Mouse (Mus musculus) c-Kit-positive CD71-positive TER-119-positive erythroid progenitor cells, embryonic 14.5 days (primary cell): Measurements from ENCODE around the gene Hist1h4j.
A peak's percentile ranks its signal among the peaks of the same experiment; 100 is the strongest.
"Not testable (repeated sequence)": the region's sequence is repeated elsewhere in the genome, so short reads cannot be mapped to it uniquely, and the experiment has no call there.

Experiments
- DNase-seq: peaks from one replicate; pipeline ENCODE4 v3.0.0-alpha.2; 2013; ENCODE audit warnings: low spot score

The Hist1h4j gene

DNA sequence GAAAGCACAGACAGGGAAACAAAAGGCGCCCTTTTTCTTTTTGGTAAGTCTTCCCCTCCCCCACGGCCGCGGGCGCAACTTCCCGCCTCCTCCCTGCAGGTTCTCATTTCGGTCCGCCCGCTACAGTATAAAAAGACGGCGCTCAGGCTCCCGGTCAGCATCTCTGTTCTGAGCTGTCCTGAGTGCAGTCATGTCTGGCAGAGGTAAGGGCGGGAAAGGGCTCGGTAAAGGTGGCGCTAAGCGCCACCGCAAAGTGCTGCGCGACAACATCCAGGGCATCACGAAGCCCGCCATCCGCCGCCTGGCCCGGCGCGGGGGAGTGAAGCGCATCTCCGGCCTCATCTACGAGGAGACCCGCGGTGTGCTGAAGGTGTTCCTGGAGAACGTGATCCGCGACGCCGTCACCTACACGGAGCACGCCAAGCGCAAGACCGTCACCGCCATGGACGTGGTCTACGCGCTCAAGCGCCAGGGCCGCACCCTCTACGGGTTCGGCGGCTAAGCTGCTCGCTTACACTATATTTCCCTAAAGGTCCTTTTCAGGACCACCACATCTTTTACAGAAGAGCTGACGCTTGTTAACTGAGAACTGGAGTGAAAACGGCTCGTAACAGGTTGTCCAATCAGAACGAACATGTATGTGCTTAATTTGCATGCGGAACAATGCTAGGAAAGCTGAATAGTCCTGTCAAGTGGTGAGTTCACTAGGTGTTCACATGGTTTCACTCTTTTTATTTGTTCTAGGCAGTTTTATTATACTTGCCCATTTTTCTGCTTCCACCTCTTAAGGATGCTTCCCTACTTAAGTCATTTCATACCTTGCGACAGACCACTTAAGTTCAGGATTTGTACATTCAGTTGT, at the start of gene Hist1h4j:
TSS of gene Hist1h4j (plus strand) at position 159 of the 862 bp plus-strand sequence.
- peak; percentile 88 for DNase-seq

DNA sequence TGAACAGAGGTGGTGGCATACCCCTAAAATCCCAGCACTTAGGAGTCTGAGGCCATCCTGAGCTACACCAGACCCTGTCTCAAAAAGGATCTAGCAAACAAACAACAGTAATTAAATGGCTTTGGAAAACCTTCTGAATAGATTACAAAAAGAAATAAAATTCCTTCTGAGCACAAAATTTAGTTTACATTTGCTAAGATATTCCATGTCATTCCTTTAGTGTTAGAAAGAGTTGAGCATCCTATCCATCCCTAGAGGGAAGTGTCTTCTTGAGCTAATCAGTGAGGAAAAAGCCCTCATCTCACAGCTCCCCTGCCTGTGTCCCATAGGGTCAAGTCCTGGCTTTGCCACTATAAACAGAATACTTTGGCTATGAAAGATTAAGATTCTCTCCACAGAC, 37.1 kb upstream of the Hist1h4j start, which contains the start of gene Olfr1359:
TSS of gene Olfr1359 (plus strand) at position 301 of the 400 bp plus-strand sequence.
- no peak for DNase-seq

DNA sequence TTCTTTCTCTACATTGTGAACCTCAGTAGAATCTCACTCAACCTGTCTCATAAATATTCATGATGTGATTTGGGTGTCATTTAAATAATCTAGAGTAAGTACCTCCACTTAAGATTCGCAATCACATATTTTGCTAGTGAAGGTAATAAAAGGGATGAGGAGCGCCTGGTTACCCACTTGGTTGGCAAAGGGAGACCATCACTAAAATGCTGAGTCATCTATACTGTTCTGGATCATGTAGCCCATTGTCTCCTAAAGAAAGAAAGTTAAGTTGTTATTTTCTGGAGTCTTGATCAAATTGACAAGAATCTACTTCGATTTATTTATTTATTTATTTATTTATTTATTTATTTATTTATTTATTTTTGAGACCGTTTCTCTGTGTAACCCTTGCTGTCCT, 28.2 kb upstream of the Hist1h4j start:
- DNase-seq = no peak

DNA sequence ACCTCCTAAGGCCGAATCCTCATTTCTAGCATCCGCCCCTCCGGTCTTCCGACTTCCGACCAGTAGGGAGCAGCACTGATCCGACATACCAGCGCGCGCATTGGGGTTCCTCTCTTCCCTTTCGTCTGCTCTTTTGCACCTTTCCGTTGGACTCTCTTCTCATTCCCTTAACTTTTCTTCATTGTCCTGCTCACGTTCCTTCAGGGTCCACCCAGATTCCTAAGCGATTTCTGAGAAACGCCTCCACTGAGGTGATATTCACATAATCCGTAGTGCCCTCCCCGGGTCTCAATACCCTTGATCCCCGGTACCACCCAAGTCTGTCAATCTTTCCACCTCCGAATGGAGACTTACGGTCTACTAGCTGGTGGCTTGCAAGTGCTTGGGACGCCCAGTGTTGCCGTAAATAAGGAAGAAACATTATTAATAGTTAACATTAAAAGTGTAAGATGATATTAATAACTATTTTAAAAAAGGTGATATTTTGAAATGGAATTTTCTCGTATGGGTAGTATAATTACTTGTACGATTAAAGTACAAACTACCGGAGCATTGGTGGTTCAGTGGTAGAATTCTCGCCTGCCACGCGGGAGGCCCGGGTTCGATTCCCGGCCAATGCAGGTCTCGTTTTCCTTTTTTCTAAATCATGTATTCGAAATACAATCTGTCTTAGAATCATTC, 24.7 kb upstream of the Hist1h4j start:
- DNase-seq = peak; percentile 90

DNA sequence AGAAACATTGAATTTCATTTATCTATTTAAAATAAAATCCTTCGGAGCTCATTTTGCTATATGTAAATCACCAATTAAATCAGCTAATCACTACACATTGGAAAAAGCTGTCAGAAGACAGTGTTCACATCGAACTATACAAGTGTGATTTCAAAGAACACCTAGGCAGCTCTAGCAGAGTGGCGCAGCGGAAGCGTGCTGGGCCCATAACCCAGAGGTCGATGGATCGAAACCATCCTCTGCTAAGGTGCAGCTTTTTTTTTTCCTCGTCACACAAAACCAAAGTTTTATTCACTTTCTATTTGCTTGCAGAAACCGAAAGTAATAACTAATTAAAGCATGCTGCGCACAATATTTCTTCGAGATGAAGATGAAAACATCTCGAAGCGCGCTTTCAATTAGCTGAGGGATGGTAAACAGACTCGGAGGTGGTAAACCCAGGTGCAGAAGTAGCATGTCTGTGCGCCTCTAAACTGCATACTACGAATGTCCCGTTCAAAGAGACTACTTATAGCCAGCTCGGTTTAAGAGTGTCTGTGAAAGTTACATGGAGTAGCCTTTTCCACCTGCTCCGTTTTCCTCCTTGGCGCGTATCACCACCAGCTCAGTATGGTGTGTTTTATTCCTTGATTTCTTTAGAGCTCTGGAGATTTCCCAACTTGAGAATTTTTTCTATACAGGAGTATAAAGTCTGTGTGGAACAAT, 23.9 kb upstream of the Hist1h4j start:
- DNase-seq = peak; percentile 77

DNA sequence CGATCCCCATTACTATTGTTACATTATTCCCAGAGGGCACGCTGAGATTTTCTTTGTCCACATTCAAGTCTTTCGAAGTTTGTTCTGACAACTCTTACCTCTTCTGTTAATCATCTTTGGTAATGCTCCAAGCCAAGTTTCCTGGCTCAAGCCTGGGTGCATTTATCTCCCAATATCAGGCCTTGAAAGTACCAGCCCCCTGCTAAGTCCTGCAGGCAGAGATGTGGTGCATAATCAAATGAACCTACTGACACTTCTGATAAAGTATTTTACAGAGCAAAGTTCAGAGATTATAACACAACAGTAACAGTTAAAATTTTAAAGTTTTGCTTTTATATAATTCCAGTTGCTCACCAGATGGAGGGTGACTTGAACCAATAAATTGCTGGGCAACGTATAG, 23.2 kb upstream of the Hist1h4j start:
- DNase-seq = no peak

DNA sequence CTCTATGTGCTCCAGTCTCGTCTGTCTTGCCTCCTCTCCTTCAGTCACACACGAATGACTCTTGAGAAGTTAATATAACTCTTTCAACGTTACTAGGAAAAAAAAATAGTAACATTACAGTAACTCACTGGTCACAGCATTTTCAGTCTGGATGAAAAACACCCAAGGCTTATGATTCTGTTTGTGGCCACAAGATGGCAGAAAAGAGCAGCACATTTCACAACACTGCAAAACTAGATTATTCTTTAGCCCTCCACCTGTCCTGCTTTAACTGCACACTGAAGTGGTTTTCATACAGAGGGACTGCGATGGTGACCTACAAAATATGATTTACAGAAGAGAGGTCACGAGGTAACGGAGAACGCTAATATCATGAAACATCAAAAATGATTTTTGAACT, 20.1 kb upstream of the Hist1h4j start:
- DNase-seq = peak; percentile 84

DNA sequence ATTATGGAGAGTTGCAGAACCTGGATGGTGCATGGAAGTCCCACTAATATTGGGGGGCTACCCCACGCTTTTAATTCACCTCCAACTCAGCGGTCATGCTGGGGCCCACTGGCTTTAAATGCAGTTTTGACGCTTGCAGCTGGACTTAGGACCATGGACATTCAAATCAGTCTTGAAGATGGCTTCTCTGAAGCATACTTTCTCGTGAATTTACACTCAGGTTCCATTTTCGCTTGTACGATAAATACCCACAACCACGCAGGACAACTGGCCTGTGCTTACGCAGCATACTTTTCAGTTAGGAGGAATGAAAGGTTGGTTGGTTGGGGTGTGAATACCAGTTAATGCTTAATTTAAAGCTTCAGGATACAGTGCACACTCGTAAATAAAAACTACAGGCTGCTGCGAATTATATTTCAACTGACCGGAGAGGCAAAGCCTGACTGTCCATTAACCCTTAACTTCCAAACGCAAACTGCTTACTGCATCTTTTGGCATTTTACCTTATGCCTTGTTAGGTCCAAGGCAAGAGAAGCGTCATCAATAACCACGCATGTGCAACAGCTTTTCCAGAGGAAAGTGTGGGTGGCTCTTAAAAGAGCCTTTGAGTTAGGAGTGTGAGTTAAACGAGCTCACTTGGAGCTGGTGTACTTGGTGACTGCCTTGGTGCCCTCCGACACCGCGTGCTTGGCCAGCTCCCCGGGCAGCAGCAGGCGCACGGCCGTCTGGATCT, 19.6 kb upstream of the Hist1h4j start:
- peak; percentile 74 for DNase-seq

DNA sequence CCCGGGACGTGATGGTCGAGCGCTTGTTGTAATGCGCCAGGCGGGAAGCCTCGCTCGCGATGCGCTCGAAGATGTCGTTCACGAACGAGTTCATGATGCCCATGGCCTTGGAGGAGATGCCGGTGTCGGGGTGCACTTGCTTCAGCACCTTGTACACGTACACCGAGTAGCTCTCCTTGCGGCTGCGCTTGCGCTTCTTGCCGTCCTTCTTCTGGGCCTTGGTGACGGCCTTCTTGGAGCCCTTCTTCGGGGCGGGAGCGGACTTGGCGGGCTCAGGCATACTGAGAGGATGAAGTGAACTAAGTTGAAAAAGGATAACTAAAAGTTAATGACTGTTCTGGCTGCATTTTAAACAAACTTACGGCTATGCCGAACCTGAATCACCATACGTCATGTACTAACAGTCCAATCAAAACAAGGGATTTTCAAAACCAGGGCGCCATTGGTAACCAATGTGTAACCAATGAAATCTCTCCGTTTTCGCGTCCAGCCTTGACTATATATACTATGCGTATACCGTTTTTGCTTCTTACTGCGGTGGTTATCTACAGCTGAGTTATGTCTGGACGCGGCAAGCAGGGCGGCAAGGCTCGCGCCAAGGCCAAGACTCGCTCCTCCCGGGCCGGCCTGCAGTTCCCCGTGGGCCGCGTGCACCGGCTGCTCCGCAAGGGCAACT, 18.9 kb upstream of the Hist1h4j start, which contains the start of the genes Hist1h2bl and Hist1h2ai:
TSS of gene Hist1h2bl (minus strand) at position 280 of the 676 bp plus-strand sequence.
TSS of gene Hist1h2ai (plus strand) at position 559 of the 676 bp plus-strand sequence.
- DNase-seq = peak; percentile 98

DNA sequence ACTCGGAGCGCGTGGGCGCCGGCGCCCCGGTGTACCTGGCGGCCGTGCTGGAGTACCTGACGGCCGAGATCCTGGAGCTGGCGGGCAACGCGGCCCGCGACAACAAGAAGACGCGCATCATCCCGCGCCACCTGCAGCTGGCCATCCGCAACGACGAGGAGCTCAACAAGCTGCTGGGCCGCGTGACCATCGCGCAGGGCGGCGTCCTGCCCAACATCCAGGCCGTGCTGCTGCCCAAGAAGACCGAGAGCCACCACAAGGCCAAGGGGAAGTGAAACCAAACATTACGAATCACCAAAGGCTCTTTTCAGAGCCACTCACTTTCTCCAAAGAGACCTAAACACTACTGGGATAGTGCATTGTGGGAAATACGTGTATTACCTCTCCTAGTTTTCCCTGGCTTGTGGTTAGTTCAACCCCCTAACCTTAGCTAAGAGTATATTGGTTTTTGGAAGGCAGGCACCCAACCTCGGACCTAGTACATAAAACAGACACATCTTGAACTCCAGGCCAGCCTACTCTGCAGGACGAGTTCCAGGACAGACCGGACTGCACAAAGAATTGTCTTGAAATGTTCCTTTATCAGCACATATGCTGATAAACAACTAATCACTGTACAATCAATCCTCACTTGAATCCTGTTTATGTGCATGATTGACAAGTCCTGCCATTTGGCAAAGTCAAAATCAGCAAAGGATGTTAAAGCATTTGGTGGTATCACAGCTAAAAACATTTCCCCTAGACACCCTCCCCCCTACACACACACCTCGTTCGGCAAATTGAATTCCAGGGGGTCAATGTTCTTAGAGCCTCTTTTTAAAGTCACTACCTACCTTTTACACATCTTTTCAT, 18.1 kb upstream of the Hist1h4j start:
- peak; percentile 74 for DNase-seq

DNA sequence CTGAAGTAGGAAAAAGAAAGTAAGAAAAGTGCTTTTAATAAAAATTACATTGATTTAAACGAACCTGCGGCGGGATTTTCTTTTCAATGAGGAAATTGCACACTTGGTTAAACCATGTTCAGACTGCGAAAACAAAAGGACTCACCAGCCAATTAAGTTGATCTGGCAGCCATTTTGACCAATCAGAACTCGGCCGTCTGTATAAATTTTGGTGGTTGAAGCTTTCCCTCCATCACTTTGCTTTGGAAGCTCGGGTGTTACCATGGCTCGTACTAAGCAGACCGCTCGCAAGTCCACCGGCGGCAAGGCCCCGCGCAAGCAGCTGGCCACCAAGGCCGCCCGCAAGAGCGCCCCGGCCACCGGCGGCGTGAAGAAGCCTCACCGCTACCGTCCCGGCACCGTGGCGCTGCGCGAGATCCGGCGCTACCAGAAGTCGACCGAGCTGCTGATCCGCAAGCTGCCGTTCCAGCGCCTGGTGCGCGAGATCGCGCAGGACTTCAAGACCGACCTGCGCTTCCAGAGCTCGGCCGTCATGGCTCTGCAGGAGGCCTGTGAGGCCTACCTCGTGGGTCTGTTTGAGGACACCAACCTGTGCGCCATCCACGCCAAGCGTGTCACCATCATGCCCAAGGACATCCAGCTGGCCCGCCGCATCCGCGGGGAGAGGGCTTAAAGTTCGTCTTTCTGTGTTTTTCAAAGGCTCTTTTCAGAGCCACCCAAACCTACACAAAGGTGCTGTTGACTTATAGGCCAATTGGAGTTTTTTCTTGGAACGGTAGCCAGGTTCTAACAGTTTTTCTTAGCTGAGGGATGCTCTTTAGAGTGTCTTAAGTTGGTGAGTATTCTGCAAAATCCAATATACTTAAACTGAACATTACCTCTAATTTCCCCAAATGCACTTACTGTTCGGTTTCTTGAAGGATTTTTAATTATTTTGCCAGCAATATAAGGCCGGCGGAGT, 17.2 kb upstream of the Hist1h4j start, which contains the start of gene Hist1h3h:
TSS of gene Hist1h3h (plus strand) at position 263 of the 961 bp plus-strand sequence.
- DNase-seq = peak; percentile 95

DNA sequence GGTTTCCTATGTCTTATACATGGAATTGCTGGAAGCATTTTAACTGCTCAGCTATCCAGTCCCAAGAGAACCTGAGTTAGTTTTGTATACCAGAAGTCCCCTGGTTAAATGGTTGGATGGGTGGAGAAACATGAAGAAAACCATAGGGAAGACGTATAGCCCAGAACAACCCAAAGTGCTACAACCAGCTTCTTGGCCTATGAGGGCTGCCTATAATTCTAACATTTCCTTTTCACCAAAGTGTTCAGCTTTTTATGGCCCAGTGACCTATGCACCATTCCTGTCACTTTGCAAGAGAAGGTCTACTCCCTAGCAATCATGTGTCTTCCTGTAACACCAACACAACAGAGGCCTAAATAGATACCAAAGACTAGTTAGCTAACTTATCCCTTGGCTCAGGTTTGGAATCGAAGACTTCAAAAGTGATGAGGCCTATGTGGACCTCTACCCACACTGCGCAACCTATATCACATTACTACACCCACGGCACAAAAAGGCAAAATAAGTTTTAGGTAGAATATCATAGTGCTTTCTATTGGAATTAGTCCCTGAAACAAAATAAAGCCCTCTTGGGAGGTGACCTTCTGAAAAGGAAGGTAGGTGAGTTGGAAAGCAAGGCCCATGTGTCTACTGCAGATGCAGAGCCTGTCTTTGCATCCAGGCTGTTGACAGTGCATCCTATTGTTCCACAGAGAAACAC, 16.3 kb upstream of the Hist1h4j start:
- DNase-seq = peak; percentile 70

DNA sequence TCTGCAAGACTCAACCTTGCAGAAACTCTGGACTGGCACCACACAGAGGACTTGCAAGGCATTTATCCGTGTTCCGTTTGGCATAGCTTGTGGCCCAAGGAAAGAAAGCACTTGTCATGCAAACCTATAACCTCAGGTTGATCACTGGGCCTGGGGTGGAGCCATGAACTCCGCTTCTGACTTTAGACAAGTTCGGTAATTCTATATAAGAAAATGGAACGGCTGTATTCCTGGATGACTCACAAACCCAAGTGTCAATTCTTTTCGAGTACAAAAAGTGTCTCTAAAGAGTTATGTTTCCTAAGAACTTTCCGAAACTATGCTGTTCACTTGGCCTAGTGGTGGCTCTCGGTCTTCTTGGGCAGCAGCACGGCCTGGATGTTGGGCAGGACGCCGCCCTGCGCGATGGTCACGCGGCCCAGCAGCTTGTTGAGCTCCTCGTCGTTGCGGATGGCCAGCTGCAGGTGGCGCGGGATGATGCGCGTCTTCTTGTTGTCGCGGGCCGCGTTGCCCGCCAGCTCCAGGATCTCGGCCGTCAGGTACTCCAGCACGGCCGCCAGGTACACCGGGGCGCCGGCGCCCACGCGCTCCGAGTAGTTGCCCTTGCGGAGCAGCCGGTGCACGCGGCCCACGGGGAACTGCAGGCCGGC, 13.6 kb upstream of the Hist1h4j start:
- DNase-seq = not testable (repeated sequence)

DNA sequence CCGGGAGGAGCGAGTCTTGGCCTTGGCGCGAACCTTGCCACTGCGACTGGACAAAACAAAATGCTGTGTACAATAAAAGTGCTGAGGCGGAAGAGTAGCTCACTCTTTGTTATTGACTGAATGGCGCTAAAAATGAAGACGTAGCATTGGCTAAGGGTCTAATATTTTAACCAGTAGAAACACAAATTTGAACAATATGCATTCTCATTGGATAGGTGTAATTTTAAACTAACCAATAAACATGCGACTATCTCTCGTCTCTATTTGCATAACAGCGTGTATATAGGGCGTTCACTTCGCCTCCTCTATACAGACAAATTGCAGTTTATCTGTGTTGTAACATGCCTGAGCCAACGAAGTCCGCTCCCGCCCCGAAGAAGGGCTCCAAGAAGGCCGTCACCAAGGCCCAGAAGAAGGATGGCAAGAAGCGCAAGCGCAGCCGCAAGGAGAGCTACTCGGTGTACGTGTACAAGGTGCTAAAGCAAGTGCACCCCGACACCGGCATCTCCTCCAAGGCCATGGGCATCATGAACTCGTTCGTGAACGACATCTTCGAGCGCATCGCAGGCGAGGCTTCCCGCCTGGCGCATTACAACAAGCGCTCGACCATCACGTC, 13.0 kb upstream of the Hist1h4j start, which contains the start of gene Hist1h2bm:
TSS of gene Hist1h2bm (plus strand) at position 288 of the 616 bp plus-strand sequence.
- DNase-seq = peak; percentile 96

DNA sequence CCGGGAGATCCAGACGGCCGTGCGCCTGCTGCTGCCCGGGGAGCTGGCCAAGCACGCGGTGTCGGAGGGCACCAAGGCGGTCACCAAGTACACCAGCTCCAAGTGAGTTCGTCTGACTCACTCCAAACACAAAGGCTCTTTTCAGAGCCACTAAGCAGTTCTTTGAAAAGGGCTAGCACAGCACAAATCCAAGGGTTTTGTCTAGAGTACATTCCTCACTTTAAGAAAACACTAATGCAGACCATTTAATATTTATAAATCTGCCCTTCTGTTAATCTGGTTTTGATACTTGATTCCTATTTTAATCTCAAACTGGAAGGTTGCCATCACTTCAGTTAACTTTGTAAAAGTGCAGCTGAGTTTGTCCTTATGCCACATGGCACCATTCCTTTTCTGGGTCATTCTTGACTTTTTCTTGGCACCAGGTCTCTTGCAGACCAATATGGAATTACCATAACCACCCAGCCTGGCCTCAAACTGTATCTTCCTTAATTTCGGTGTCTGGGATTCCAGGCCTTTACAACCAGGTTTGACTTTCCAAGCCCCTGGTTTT, 12.4 kb upstream of the Hist1h4j start:
- no peak for DNase-seq

DNA sequence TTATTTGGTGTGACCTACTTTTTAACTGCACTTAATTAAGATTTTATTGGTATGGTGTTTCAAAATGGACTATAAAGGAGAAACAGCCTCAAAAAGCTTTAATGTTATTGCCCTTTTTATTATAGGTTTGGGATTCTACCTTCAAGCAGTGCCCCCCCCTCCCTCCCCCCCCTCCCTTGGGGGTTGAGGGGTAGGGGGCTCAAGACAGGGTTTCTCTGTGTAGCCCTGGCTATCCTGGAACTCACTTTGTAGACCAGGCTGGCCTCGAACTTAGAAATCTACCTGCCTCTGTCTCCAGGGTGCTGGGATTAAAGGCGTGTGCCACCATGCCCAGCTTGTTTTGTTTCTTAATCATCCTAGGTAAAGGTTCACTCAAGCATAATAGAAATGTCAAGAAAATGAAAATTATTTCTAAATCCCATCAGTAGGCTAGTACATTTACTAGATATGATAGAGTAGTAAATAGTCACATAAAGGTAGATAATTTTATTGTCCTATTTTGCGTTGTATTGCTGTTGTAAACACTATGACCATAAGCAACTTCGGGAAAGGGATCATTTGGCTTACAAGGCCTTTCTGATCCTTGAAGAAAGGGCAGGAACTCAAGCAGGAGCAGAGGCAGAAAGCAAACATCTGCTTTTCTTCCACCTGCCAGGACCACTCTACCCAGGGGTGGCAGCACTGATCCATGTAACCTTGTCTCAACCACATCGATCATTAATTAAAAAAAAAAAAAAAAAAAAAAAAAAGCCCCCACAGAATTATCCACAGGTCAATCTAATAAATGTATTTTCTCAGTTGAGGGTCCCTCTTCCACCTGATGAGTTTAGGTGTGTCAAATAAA, 11.6 kb upstream of the Hist1h4j start:
- no peak for DNase-seq
